Mouse (Mus musculus) kidney, adult 2 months (tissue): ENCODE results near the gene Fasn. TPM values are rescaled to one million over a fixed set of nuclear protein-coding genes. Genes with fewer than 3 reads are reported as not detected.

ENCODE experiments used
- DNase-seq: peaks from one replicate; pipeline ENCODE4 v3.0.0; 2021
- H3K27ac ChIP-seq: fragments of 200-500 bp; 2 replicates; pipeline ENCODE4 v1.5.1; 2012; ENCODE audit warnings: low read depth, low read length, control low read depth, inconsistent platforms; ENCODE audit not compliant: insufficient read depth
- H3K27me3 ChIP-seq: fragments of 200-500 bp; replicated peaks from 2 replicates; pipeline ENCODE4 v1.6.1; 2012; ENCODE audit warnings: mild to moderate bottlenecking, moderate library complexity, low read length, inconsistent platforms; ENCODE audit not compliant: control insufficient read depth, insufficient read depth
- H3K36me3 ChIP-seq: fragments of 200-500 bp; 2 replicates; pipeline ENCODE4 v1.6.1; 2012; ENCODE audit warnings: mild to moderate bottlenecking, moderate library complexity, low read length, inconsistent platforms; ENCODE audit not compliant: control insufficient read depth, insufficient read depth
- H3K4me1 ChIP-seq: fragments of 200-500 bp; 2 replicates; pipeline ENCODE4 v1.6.1; 2011; ENCODE audit warnings: low read length; ENCODE audit not compliant: control insufficient read depth, insufficient read depth
- H3K4me3 ChIP-seq: fragments of 200-500 bp; 2 replicates; pipeline ENCODE4 v1.5.1; 2011; ENCODE audit warnings: mild to moderate bottlenecking, low read depth, low read length, control low read depth; ENCODE audit not compliant: insufficient read depth
- CTCF ChIP-seq: fragments of 200-500 bp; conservative IDR thresholded peaks from 2 replicates; pipeline ENCODE4 v1.5.1; 2011; ENCODE audit warnings: low read depth, mild to moderate bottlenecking, control low read depth, low read length, moderate library complexity, mixed read lengths; ENCODE audit not compliant: insufficient read depth, insufficient read length
- POLR2A ChIP-seq: fragments of 200-500 bp; IDR thresholded peaks from one replicate; pipeline ENCODE4 v1.6.1; 2011; ENCODE audit warnings: low read depth, low read length, control low read depth
- WGBS: fragments of 180-500 bp; shearing (Covaris S2); methylation state at CpG from one replicate; pipeline ENCODE4 v1.1.7; 2018; 5-methylcytosine and 5-hydroxymethylcytosine counted together
- polyA plus RNA-seq: library from polyadenylated mRNA; depleted of rRNA; stranded (reverse); fragments of >200 nt; gene quantifications from 2 replicates; pipeline ENCODE4 v1.2.3, GENCODE M21; 2012

Gene Fasn
- polyA plus RNA-seq, 1 experiment: 936 TPM

DNA sequence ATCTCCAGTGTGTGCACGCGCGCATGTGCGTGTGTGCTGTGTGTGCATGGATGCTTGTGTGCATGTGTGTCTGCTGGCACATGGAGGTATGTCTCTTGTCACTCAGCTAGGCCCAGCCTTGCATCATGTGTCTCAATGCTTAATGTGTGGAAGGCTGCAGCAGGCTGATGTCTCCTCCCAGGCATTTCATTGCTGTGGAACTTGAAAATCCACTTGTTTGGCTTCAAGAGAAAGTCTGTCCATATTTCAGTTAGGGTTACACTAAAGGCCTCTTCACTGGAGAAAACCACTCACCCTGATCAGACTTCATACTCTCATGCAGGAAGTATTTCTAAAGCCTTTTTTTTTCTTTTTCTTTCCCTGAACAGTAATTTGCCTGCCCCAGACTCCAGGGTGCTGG is 28.8 kb upstream of the Fasn start:
- no peak for DNase-seq
- no peak overlapping the region for H3K4me3 ChIP-seq
- H3K27me3 ChIP-seq: no peaks in the 10 kb centered on the region
- no peaks in the 10 kb centered on the region for H3K36me3 ChIP-seq
- no peak for TF ChIP-seq CTCF
- no peak for TF ChIP-seq POLR2A
- H3K27ac ChIP-seq: no peak overlapping the region
- WGBS: 97% methylated on average over 4 of the region's 4 CpGs
- H3K4me1 ChIP-seq: peaks cover 31% of the 10 kb centered on the region

DNA sequence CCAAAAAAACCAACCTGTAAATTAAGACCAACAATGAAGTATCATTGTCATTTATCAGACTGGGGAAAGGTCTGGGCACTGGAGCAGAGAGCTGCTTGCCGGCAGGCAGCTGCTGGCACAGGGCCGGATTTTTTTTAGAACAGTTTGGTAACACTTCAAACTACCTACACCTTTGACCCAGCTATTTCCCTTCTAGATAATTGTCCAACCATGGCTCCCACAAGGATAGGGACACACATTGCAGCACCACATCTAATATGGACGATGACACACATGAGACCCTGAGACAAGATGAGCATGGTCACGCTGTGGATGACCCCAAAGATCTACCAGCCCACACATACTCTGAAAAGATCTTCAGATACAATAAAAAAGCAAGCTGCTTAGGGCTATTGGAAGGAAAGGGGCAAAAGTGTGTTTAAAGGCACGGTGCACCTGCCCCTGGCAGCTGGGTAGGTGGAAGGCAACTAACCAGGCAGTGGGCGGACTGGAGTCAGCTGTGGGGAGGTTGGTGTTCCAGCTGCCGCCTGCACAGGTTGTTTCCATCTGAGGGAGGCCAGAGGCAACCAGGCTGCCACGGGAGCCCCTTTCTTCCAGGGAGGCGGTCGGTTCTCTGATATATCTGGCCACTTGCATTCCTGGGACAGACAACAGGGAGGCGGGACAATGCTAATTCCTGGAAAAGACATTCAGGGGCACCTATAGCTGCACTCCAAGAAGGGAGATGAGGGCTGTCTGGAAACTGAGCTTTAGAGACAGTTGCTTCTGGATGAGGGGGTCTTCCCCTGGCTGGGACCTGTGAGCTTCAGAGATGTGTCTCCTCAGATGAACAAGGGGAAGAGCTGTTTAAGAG is 28.0 kb upstream of the Fasn start:
- no peak overlapping the region for H3K4me3 ChIP-seq
- no peaks in the 10 kb centered on the region for H3K27me3 ChIP-seq
- H3K27ac ChIP-seq: peak overlapping the region; percentile 80
- no peaks in the 10 kb centered on the region for H3K36me3 ChIP-seq
- 39% methylated on average over 11 of the region's 11 CpGs for WGBS
- TF ChIP-seq POLR2A: no peak
- no peak for TF ChIP-seq CTCF
- DNase-seq: peak; percentile 94
- peaks cover 31% of the 10 kb centered on the region for H3K4me1 ChIP-seq

DNA sequence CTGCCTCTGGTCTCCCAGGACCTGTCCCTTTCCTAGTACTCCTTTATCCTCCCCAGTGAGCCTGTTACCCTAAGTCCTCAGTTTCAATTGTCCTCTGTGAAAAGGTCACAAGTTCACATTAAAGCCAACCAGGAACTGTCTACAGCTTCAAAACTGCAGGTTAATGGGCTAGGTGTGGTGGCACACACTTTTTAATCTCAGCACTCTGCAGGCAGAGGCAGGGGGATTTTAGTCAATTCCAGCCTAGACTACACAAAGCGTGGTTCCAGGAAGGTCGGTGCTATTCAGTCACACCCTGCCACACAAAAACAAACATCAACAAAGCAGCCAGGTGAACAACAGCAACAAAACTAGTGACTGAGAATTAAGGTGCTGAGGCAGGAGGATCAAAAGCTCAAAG is 27.2 kb upstream of the Fasn start:
- Histone ChIP-seq H3K27me3 (no peaks in the 10 kb centered on the region), H3K27ac (peak overlapping the region; percentile 54), H3K4me1 (peaks cover 31% of the 10 kb centered on the region), H3K36me3 (no peaks in the 10 kb centered on the region), H3K4me3 (no peak overlapping the region)
- DNase-seq: no peak
- TF ChIP-seq POLR2A (no peak), CTCF (no peak)
- 33% methylated on average over 2 of the region's 2 CpGs for WGBS

DNA sequence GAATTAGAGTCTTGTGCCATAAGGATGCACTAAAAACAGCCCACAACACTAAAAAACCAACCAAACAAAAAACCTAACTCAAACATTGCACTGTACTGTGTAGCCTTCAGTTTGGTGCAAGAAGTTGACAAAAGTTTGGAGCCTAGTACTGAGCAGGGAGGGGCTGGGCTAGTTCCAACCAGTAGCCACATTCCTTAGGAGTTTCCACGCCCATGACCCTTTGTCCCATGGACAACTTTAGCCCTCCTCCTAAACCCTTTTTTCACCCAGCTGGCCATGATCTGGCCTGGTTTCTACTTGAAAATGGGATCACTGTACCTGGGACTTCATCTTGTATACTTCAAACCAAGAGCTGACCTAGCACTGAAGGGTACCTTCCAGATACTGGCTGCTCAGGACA is 26.8 kb upstream of the Fasn start:
- H3K4me3 ChIP-seq: no peak overlapping the region
- no peaks in the 10 kb centered on the region for H3K27me3 ChIP-seq
- WGBS: 30% methylated on average over 1 of the region's 1 CpGs
- H3K27ac ChIP-seq: peak overlapping the region; percentile 54
- H3K36me3 ChIP-seq: no peaks in the 10 kb centered on the region
- peaks cover 31% of the 10 kb centered on the region for H3K4me1 ChIP-seq
- DNase-seq: peak; percentile 79
- TF ChIP-seq CTCF (no peak), POLR2A (no peak)

DNA sequence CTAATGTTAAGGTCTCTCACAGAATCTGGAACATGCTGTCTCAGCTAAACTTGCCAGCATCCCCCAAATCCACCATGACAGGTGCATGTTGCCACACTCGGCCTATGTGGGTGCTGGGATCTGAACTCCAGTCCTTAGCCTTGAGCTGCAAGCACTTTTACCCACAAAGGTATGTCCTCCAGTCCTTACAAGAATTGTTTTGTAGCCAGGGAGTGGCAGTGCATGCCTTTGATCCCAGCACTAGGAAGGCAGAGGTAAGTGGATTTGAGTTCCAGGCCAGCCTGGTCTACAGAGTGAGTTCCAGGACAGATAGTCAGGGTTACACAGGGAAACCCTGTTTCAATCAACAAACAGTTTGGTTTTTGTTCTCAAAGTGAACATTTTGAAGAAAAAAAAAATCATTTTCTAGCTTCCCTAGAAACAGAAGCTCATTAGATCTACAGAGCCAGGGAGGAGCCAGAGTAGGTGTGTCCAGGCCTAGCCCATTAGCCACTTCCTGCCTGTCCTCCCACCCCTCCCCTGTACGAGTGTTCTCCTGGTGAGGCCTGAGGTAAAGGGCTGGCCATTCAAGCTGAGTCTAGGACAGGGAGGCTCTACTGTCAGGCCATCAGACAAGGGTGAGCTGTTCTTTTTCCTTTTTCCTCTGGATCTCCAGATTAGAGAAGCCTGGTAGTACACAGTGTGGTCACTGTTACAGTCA is 26.1 kb upstream of the Fasn start:
- Histone ChIP-seq H3K36me3 (no peaks in the 10 kb centered on the region), H3K27ac (no peak overlapping the region; the same call in 1 of the 2 replicates), H3K27me3 (no peaks in the 10 kb centered on the region), H3K4me1 (peaks cover 31% of the 10 kb centered on the region), H3K4me3 (no peak overlapping the region)
- peak; percentile 25 for DNase-seq
- no peak for TF ChIP-seq POLR2A
- TF ChIP-seq CTCF: no peak
- 61% methylated on average over 2 of the region's 2 CpGs for WGBS

DNA sequence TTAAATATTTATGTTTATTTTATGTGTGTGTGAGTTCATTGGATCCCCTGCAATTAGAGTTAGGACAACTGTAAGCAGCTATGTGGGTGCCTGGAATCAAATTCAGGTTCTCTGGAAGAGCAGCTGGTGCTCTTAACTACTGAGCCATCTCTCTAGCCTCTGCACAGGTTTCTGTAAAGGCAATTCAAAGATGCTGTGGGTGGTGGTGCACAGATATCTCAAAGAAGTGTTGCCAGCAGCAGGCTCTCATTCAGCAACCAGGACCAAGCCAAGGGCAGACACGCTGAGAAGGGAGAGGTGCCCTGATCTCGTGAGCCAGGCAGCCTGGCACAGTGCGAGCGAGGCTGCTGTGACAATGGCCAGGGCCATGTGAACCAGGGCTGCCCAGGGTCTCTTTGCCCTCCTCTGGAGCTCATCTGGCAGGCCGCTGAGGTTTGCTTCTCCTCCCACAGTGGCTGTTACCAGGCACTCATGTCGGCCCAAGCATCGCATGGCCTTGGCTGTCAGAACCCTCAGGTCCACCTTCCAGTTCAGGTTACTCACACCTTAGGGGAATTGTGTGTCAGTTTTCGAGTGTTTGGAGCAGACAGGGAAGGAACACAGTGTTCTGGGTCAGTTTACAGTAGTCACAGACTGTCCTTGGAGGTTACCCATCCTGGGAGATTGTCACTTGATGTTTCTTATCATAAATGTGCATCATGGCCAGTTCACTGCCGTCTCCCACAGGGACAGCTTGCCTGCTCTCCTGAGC is 22.6 kb upstream of the Fasn start:
- Histone ChIP-seq H3K27me3 (no peaks in the 10 kb centered on the region), H3K4me3 (no peak overlapping the region), H3K4me1 (peaks cover 13% of the 10 kb centered on the region), H3K27ac (no peak overlapping the region), H3K36me3 (no peaks in the 10 kb centered on the region)
- TF ChIP-seq POLR2A: no peak
- TF ChIP-seq CTCF: no peak
- DNase-seq: no peak
- 91% methylated on average over 9 of the region's 9 CpGs for WGBS

DNA sequence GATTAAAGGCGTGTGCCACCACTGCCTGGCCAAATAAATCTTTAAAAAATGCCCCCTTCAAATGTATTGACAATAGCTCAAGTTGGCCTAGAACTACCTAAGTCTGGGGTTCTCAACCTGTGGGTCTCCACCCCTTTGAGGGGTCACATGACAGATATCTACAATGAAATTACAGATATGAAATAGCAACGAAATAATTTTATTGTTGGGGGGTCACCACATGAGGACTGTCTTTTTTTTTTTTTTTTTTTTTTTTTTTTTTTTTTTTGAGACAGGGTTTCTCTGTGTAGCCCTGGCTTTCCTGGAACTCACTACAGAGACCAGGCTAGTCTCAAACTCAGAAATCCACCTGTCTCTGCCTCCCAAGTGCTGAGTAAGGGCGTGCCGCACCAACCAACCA is 20.0 kb upstream of the Fasn start:
- WGBS: 92% methylated on average over 4 of the region's 4 CpGs
- no peak overlapping the region for H3K4me3 ChIP-seq
- no peaks in the 10 kb centered on the region for H3K27me3 ChIP-seq
- H3K27ac ChIP-seq: no peak overlapping the region
- no peak for TF ChIP-seq POLR2A
- no peak for TF ChIP-seq CTCF
- H3K36me3 ChIP-seq: no peaks in the 10 kb centered on the region
- no peak for DNase-seq
- H3K4me1 ChIP-seq: no peaks in the 10 kb centered on the region
